Mouse (Mus musculus) liver, adult 2 months (tissue): ENCODE data around the gene Sphk2.

ENCODE experiments used
- CTCF ChIP-seq: fragments of 200-500 bp; IDR thresholded peaks from 2 replicates; pipeline ENCODE4 v1.5.1; 2011; ENCODE audit warnings: low read depth, low read length, control low read depth
- POLR2A ChIP-seq: fragments of 200-500 bp; IDR thresholded peaks from 2 replicates; pipeline ENCODE4 v1.6.1; 2011; ENCODE audit warnings: low read length, control low read depth; ENCODE audit not compliant: insufficient read depth; ENCODE audit errors: extremely low read depth

- TF ChIP-seq POLR2A (no peak), CTCF (no peak)
Measured at GRCm38 (mm10) chr7:45701607-45702006, 16.2 kb downstream of the Sphk2 start.
